Mouse (Mus musculus) embryonic facial prominence, embryonic 10.5 days (tissue): ENCODE measurements around the gene Ssr2. TPM values are rescaled to one million over a fixed set of nuclear protein-coding genes. Genes with fewer than 3 reads are reported as not detected.
"Not testable (repeated sequence)": the region's sequence is repeated elsewhere in the genome, so short reads cannot be mapped to it uniquely, and the experiment has no call there.

Experiments
- DNase-seq: peaks from one replicate; pipeline ENCODE4 v3.0.0-alpha.2; 2017; ENCODE audit warnings: low spot score
- H3K27ac ChIP-seq: fragments of 300-500 bp; sonication (generic); replicated peaks from 2 replicates; pipeline ENCODE4 v1.5.1; 2016; ENCODE audit warnings: mild to moderate bottlenecking
- H3K27me3 ChIP-seq: fragments of 300-500 bp; sonication (generic); replicated peaks from 2 replicates; pipeline ENCODE4 v1.6.1; 2016; ENCODE audit warnings: low read depth, mild to moderate bottlenecking; ENCODE audit not compliant: poor library complexity, severe bottlenecking
- H3K36me3 ChIP-seq: fragments of 300-500 bp; sonication (generic); replicated peaks from 2 replicates; pipeline ENCODE4 v1.6.1; 2016; ENCODE audit warnings: mild to moderate bottlenecking, moderate library complexity
- H3K4me1 ChIP-seq: fragments of 300-500 bp; sonication (generic); 2 replicates; pipeline ENCODE4 v1.6.1; 2016
- H3K4me3 ChIP-seq: fragments of 300-500 bp; sonication (generic); 2 replicates; pipeline ENCODE4 v1.5.1; 2016; ENCODE audit warnings: mild to moderate bottlenecking, moderate library complexity
- H3K9me3 ChIP-seq: fragments of 300-500 bp; sonication (generic); 2 replicates; pipeline ENCODE4 v1.6.1; 2016; ENCODE audit warnings: mild to moderate bottlenecking
- WGBS: fragments of 180-500 bp; shearing (Covaris S2); methylation state at CpG from one replicate; pipeline ENCODE4 v1.1.7; 2016; 5-methylcytosine and 5-hydroxymethylcytosine counted together
- polyA plus RNA-seq: library from polyadenylated mRNA; unstranded; fragments of >200 nt; fragmentation: Nextera tagmentation; extraction: Ambion mirVana; gene quantifications from 2 replicates; pipeline ENCODE4 v1.2.1, GENCODE M21; 2016

The Ssr2 gene
- polyA plus RNA-seq, 1 experiment from 2014 or later, result 231 TPM

- H3K36me3 ChIP-seq, result peaks cover 21% of the 10 kb centered on the region
- DNase-seq, result no peak
- H3K4me3 ChIP-seq, result no peak overlapping the region
- no peaks in the 10 kb centered on the region for H3K27me3 ChIP-seq
- no peaks in the 10 kb centered on the region for H3K9me3 ChIP-seq
- WGBS, result 92% methylated on average over 2 of the region's 2 CpGs
- no peak overlapping the region for H3K27ac ChIP-seq
- H3K4me1 ChIP-seq, result peaks cover under 1% of the 10 kb centered on the region; the same call in 1 of the 2 replicates
Observed at GRCm38 (mm10) chr3:88573810-88574209, 1.9 kb upstream of the Ssr2 start.

DNA sequence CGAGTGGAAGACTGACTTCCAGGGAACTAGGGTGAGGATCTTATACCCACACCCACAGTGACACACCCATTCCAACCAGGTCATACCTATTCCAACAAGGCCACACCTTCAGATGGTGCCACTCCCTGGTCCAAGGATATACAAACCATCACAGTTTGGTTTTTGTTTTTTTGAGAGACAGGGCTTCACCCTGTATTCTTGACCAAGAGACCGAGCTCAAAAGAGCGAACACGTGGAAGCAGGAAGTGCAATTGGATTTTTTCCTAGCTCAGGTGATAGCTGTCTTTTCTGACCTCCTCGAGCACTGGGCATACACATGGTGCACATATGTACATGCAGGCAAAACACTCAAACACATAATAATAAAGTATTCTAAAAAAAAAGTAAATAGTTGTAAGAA lies 2.2 kb downstream of the Ssr2 start:
- not testable (repeated sequence) for H3K4me3 ChIP-seq, DNase-seq, H3K27me3 ChIP-seq, H3K27ac ChIP-seq, H3K9me3 ChIP-seq
- Histone ChIP-seq H3K36me3 (peaks cover 22% of the 10 kb centered on the region), H3K4me1 (peaks cover 17% of the 10 kb centered on the region)
- WGBS, result 87% methylated on average over 5 of the region's 5 CpGs

- Histone ChIP-seq H3K27ac (peak overlapping the region; percentile 87), H3K27me3 (no peaks in the 10 kb centered on the region), H3K4me1 (peaks cover 17% of the 10 kb centered on the region), H3K36me3 (peaks cover 32% of the 10 kb centered on the region), H3K9me3 (no peaks in the 10 kb centered on the region), H3K4me3 (peak overlapping the region; percentile 98)
- no peak for DNase-seq
- 50% methylated on average over 8 of the region's 8 CpGs for WGBS
Observed at GRCm38 (mm10) chr3:88578498-88579424, 3.1 kb downstream of the Ssr2 start.

GRCm38 (mm10) chr3:88579454-88580117 lies 3.9 kb downstream of the Ssr2 start:
- H3K27me3 ChIP-seq, result no peaks in the 10 kb centered on the region
- WGBS, result under 1% methylated on average over 34 of the region's 34 CpGs
- no peaks in the 10 kb centered on the region for H3K9me3 ChIP-seq
- H3K4me3 ChIP-seq, result peak overlapping the region; percentile 98
- H3K4me1 ChIP-seq, result peaks cover 17% of the 10 kb centered on the region
- peaks cover 40% of the 10 kb centered on the region for H3K36me3 ChIP-seq
- DNase-seq, result peak; percentile 85
- peak overlapping the region; percentile 87 for H3K27ac ChIP-seq

DNA sequence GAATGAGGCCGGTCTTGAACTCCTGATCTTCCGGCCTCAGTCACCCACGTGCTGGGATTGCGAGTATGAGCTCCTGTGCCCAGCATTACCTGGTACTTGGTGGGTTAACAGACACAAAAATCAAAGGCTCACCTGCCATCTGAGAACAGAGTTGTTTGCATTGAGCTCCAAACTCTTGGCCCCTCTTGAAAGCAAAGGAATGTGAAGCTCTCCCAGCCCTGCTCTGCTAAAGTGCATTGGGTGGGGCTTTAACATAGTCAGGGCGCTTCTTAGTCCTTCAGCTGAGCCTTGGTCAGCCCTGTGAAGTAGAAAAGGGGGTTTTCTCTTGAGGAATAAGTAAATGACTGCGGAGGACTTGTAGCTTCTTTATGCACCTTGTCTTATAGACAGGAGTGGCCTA lies 10.1 kb downstream of the Ssr2 start:
- Histone ChIP-seq H3K4me1 (peaks cover 11% of the 10 kb centered on the region), H3K36me3 (peaks cover 90% of the 10 kb centered on the region)
- WGBS, result 92% methylated on average over 6 of the region's 6 CpGs

GRCm38 (mm10) chr3:88586640-88587039 lies 11.0 kb downstream of the Ssr2 start:
- peaks cover 16% of the 10 kb centered on the region for H3K4me1 ChIP-seq
- H3K27ac ChIP-seq, result no peak overlapping the region
- no peaks in the 10 kb centered on the region for H3K27me3 ChIP-seq
- 93% methylated on average over 5 of the region's 5 CpGs for WGBS
- DNase-seq, result no peak
- H3K4me3 ChIP-seq, result no peak overlapping the region
- H3K36me3 ChIP-seq, result peaks cover 83% of the 10 kb centered on the region
- H3K9me3 ChIP-seq, result no peaks in the 10 kb centered on the region

More for the DNA sequence above, 10.1 kb downstream of the Ssr2 start:
- no peaks in the 10 kb centered on the region for H3K9me3 ChIP-seq
- no peak overlapping the region for H3K4me3 ChIP-seq
- H3K27me3 ChIP-seq, result no peaks in the 10 kb centered on the region
- H3K27ac ChIP-seq, result no peak overlapping the region
- no peak for DNase-seq

GRCm38 (mm10) chr3:88590246-88590645 lies 14.6 kb downstream of the Ssr2 start:
- Histone ChIP-seq H3K4me3 (no peak overlapping the region), H3K4me1 (peaks cover 27% of the 10 kb centered on the region), H3K27ac (peak overlapping the region; percentile 22; the same call in 1 of the 2 replicates), H3K36me3 (peaks cover 48% of the 10 kb centered on the region), H3K9me3 (no peaks in the 10 kb centered on the region), H3K27me3 (no peaks in the 10 kb centered on the region)
- WGBS, result 10% methylated on average over 5 of the region's 5 CpGs
- peak; percentile 37 for DNase-seq

- DNase-seq, result no peak
- Histone ChIP-seq H3K4me3 (peak overlapping the region; percentile 8; the same call in 1 of the 2 replicates), H3K27me3 (no peaks in the 10 kb centered on the region), H3K27ac (peak overlapping the region; percentile 22; the same call in 1 of the 2 replicates), H3K36me3 (peaks cover 40% of the 10 kb centered on the region), H3K4me1 (peaks cover 27% of the 10 kb centered on the region), H3K9me3 (no peaks in the 10 kb centered on the region)
- 54% methylated on average over 3 of the region's 3 CpGs for WGBS
Observed at GRCm38 (mm10) chr3:88591044-88591443, 15.4 kb downstream of the Ssr2 start.

- peaks cover 31% of the 10 kb centered on the region for H3K4me1 ChIP-seq
- peak overlapping the region; percentile 66; the same call in 1 of the 2 replicates for H3K27ac ChIP-seq
- no peaks in the 10 kb centered on the region for H3K9me3 ChIP-seq
- WGBS, result 33% methylated on average over 9 of the region's 9 CpGs
- DNase-seq, result no peak
- H3K27me3 ChIP-seq, result no peaks in the 10 kb centered on the region
- peaks cover 32% of the 10 kb centered on the region for H3K36me3 ChIP-seq
- H3K4me3 ChIP-seq, result peak overlapping the region; percentile 8; the same call in 1 of the 2 replicates
Observed at GRCm38 (mm10) chr3:88591950-88592731, 16.5 kb downstream of the Ssr2 start.

DNA sequence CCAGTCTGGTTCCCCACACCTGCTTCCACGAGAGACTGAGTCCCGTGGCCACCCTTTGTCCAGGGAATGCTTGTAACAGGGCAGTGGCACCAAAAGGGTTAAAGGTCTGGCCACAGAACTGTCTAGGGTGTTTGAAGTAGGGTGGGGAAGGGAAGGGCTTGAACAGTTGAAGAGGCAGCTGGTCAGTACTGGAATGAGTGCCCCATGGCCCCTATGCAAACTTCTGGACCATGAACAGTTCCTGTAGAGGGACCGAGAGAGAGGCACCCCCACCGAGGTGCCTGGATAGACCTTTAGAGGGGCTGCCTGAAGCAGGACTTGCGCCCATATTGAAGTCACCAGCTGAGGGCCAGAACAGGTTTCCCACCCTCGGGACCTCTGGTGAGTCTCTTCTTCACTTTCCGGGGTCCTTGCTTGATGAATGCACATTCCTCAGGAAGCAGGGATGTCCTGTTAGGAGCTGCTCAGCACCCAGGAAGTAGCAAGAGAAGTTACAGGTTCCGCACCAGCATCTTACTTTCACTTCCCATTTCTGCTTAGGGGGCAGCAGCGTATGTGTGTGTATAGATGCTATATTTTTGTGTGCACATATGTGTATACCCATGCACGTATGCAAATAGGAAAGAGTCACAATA lies 17.4 kb downstream of the Ssr2 start:
- Histone ChIP-seq H3K27me3 (no peaks in the 10 kb centered on the region), H3K4me3 (no peak overlapping the region), H3K9me3 (no peaks in the 10 kb centered on the region), H3K4me1 (peaks cover 31% of the 10 kb centered on the region), H3K36me3 (peaks cover 23% of the 10 kb centered on the region), H3K27ac (no peak overlapping the region)
- DNase-seq, result no peak
- 71% methylated on average over 10 of the region's 10 CpGs for WGBS

DNA sequence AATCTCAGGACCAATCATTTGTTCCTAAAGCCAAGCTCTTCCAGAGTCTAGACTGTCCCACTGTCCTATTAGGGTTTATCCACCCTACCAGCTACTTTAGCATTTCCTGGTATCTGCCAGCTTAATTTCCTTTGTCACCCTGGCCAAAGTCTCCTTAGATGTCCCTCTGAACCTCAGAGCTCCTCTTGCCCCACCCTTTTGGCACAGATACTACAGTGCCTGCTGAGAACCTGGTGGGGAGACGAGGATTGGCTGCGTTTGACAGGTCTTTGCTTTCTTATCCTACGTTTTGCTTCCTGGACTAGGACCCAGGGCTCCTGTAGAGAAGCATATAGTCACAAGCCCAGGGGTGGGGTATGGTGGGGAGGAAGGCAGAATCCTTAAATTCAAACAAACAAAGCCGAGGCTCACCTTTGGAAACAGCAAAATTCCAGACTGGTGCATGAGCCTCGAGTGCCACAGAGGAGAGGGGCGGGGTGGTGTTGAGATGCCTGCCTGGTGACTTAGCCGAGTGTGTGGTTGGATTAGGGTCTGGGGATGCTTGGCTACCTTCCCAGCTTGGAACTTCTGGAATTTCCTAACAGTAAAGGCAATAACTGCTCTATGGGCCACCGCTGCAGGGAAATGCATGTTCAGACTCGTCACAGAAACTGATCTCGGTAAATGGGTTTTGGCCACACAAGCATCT lies 18.4 kb downstream of the Ssr2 start:
- Histone ChIP-seq H3K27me3 (no peaks in the 10 kb centered on the region), H3K4me3 (no peak overlapping the region), H3K36me3 (peaks cover 13% of the 10 kb centered on the region), H3K9me3 (no peaks in the 10 kb centered on the region), H3K4me1 (peaks cover 31% of the 10 kb centered on the region), H3K27ac (no peak overlapping the region)
- no peak for DNase-seq
- WGBS, result 70% methylated on average over 10 of the region's 10 CpGs
